Mouse (Mus musculus) layer of hippocampus, adult 2 months (tissue): ENCODE measurements around the gene Sh3rf1. TPM values are rescaled to one million over a fixed set of nuclear protein-coding genes. Genes with fewer than 3 reads are reported as not detected.
"Not testable (repeated sequence)": the region's sequence is repeated elsewhere in the genome, so short reads cannot be mapped to it uniquely, and the experiment has no call there.

Experiments
- DNase-seq, 2 experiments: peaks; one replicate each; pipeline ENCODE4 v3.0.0; 2022; ENCODE audit warnings: low spot score in 2 of 2
- H3K27ac ChIP-seq: fragments of 200-600 bp; 2 replicates; pipeline ENCODE4 v1.8.1; 2022
- H3K4me3 ChIP-seq: fragments of 200-600 bp; 2 replicates; pipeline ENCODE4 v1.8.1; 2022; ENCODE audit warnings: mild to moderate bottlenecking
- CTCF ChIP-seq: fragments of 200-600 bp; conservative IDR thresholded peaks from 2 replicates; pipeline ENCODE4 v1.8.1; 2022; ENCODE audit warnings: antibody characterized with exemption, mild to moderate bottlenecking, moderate library complexity
- total RNA-seq, 2 experiments: library from RNA; stranded (reverse); gene quantifications; 2 replicates each; pipeline ENCODE4 v1.2.3; 2021

The Sh3rf1 gene
- total RNA-seq, 2 experiments from 2014 or later: 66.7 to 67.5 TPM

DNA sequence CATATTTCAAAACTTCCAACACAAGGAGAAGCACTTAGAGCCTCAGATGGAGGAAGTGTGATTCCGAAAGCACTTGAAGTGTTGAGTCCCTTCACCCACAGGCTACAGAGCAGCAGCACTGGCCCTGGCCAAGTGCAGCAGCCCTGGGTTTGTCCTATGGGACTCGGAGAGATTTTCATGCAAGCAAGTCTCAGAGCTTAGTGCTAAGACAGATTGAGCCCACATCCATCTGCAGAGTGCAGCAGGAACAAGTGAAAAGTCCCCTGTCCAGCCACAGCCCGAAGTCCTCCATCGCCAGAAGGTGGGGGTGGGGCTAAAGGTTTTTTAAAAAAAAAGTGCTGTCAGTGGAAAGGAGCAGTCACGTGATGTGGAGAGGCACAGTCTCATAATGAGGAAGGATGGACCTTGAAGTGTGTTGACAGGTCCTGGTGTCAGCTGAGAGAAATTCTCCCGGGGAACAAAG, 163.9 kb downstream of the Sh3rf1 start:
- no peak for TF ChIP-seq CTCF
- Histone ChIP-seq H3K27ac (peak overlapping the region; percentile 81; the same call in 1 of the 2 replicates), H3K4me3 (no peak overlapping the region)
- no peak for DNase-seq

DNA sequence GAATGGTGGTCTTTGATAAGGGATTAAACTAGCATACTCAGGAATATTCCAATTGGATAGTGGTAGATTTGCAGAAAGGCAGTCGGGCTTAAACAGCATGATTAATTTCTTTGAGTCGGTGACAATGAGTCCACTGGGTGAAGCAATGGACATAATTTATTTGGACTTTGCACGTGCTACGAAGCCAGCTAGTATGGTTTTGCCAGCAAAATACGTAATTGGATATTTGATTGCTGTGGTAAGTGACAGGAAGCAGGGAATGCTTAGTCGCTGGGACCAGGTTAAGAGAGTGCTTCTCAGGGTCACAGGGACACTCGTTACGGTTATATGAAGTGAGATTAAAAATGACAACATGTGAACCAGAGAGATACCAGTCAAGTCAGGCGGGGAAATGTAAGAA, 164.7 kb downstream of the Sh3rf1 start:
- Histone ChIP-seq H3K27ac (no peak overlapping the region), H3K4me3 (no peak overlapping the region)
- TF ChIP-seq CTCF: no peak
- DNase-seq: no peak

GRCm38 (mm10) chr8:61390307-61391057, 166.8 kb downstream of the Sh3rf1 start:
- no peak for TF ChIP-seq CTCF
- no peak overlapping the region for H3K27ac ChIP-seq

DNA sequence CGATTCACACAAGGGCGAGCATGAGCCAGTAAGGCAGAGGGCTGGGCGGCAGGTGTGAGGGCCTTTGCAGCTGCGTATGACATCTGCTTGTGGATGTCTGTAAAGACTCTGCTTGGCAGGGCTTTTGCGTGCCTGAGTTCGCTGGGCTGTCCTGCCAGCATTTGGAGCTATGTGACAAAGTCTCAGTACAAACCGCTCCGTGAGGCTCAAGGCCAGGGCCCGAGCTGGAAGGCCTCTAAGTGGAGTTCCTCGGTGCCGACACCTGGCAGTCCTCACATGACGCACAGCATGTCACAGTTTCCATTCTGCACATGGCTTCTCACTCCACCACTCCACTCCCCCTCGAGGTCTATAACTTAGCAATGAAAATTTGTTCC, 167.4 kb downstream of the Sh3rf1 start:
- no peak overlapping the region for H3K4me3 ChIP-seq
- TF ChIP-seq CTCF: no peak
- no peak for DNase-seq
- no peak overlapping the region for H3K27ac ChIP-seq

More at GRCm38 (mm10) chr8:61390307-61391057, 166.8 kb downstream of the Sh3rf1 start:
- DNase-seq: no peak
- H3K4me3 ChIP-seq: no peak overlapping the region

DNA sequence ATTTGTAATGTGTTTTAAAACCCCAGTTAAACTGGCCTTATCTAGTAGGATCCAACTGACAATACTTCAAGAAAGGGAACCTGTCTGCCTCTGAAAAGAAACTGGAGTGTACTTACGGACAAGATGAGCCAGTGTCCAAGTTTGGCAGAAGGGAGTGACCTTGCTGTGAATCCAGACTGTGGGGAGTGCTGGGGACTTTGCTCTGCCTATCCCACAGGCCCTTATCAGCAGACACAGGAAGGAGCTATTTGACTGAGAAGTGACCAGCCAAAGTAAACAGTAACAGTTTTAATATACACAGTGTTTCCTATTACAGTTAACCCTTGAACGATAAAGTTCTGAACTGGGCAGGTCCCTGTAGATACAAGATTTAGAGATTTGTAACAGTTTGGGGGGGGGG, 173.5 kb downstream of the Sh3rf1 start:
- no peak for TF ChIP-seq CTCF
- no peak for DNase-seq
- Histone ChIP-seq H3K4me3 (no peak overlapping the region), H3K27ac (no peak overlapping the region)

DNA sequence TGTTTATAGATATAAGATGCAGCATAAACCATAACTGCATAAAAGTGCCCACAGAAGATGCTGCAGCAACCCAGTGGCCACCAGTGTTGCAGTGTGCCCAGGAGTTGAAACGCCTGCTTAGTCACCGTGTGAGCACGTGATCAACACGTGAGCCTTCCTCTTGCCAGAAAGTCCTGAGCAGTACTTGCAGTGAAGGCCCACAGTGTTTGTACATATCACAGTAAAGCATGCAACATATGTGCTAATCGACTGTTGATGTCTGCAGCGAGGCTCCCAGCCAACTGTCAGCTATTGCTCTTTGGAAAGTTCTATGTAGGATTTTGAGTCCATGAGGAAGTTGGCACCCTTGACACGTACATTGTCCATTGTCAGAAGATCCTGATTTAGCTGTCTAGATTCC, 174.1 kb downstream of the Sh3rf1 start:
- Histone ChIP-seq H3K27ac (no peak overlapping the region), H3K4me3 (no peak overlapping the region)
- no peak for TF ChIP-seq CTCF
- no peak for DNase-seq

DNA sequence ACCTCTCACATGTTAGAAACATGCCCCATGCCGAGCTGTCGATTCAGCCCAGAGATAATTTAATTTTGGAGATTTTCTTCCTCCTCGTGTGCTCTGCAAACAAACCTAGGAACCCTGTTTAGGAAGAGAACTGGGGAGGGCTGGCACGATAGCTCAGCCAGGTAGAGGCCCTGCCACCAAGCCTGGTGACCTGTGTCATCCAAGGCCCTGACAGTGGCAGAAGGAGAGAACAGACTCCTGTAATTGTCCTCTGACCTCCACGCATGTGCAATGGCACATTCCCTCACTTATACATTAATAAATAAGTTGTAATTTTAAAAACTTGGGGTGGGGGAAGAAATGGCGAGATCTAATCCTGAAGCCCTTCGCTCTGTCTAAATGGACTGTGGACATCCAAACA, 179.2 kb downstream of the Sh3rf1 start:
- H3K27ac ChIP-seq: no peak overlapping the region
- no peak for TF ChIP-seq CTCF
- DNase-seq: no peak
- H3K4me3 ChIP-seq: no peak overlapping the region

DNA sequence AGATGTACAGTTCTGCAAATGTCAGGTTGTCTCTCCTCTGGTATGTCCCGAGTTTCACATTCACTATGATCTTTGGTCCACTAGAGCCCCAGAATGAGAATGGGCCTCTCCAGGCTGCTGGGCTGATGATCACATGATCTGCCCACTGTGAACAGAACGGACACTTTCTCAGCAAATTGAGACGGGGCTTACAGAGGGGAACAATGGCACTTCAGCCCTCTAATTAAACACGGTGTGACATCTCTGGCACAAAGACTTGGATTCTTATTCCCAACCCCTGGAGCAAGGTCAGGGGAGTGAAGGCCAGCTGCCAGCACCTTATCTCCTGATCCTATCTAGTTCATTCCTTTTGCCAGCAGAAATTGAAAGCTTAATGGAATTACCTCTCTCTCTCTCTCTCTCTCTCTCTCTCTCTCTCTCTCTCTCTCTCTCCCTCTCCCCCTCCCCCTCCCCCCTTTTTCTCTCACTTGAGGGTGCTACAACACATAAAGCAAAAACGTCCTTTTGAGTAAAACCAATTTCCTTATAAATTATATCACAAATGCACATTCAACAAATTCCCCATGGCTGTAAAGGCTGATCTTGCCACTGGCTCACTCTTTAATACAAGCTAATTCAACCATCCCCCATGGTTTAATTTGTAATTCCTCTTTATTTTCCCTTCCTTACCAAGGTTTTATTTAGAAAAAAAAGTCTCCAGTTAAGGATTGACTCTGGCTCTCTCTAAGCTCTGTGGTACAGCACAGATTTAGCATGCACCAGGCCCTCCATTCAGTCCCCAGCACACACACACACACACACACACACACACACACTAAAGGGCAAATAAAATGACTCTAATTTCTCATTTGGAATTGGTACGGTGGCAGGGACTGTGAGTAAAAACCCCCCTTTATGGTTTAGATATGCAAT, 179.8 kb downstream of the Sh3rf1 start:
- H3K27ac ChIP-seq: no peak overlapping the region
- H3K4me3 ChIP-seq: no peak overlapping the region
- DNase-seq: no peak
- TF ChIP-seq CTCF: no peak

DNA sequence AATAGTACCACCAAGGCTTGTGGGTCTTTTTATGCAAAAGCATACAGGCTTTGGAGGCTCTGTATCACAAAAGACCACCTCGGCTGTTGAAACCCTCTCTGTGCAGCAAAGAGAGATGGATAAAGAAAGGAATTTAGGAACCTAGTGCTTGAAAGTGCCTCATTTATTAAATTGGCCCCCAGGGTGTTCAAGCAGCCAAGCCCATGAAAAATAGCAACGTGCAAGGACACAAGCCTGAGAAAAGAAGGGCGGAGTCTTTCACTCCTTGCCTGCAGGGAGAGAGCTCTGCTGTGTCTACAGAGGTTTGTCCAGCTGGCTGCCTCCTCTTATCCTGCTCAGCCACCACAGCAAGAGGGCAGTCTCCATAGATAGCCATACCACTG, 180.5 kb downstream of the Sh3rf1 start:
- no peak for TF ChIP-seq CTCF
- DNase-seq: no peak
- no peak overlapping the region for H3K27ac ChIP-seq
- no peak overlapping the region for H3K4me3 ChIP-seq

GRCm38 (mm10) chr8:61409081-61409480, 185.4 kb downstream of the Sh3rf1 start:
- TF ChIP-seq CTCF: no peak
- no peak for DNase-seq
- no peak overlapping the region for H3K27ac ChIP-seq
- H3K4me3 ChIP-seq: no peak overlapping the region

- not testable (repeated sequence) for H3K27ac ChIP-seq, DNase-seq, H3K4me3 ChIP-seq
These were observed 186.0 kb downstream of the Sh3rf1 start for GRCm38 (mm10) chr8:61409712-61410111.

DNA sequence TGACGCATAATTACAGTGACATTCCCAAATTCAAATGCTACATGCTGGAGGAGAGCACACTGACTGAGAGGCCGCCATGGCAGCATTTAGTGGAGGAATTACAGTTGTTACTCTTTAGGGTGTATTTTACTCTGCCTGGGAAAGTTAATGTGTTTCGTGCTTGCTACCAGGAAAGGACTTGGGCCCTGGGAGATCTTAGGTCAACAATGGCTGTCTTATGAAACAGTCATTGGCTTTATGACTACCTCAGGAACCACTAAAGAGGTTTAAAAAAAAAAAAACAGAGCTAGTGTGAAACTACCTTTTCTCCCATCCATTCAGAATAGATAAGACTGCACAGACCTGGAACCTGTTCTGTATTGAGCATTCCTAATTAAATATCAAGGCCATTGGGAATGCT, 195.8 kb downstream of the Sh3rf1 start:
- DNase-seq: no peak
- TF ChIP-seq CTCF: no peak
- H3K4me3 ChIP-seq: no peak overlapping the region

GRCm38 (mm10) chr8:61420166-61420565, 196.5 kb downstream of the Sh3rf1 start:
- DNase-seq: no peak
- Histone ChIP-seq H3K4me3 (no peak overlapping the region), H3K27ac (peak overlapping the region; percentile 71)
- TF ChIP-seq CTCF: no peak

More for the DNA sequence above, 195.8 kb downstream of the Sh3rf1 start:
- peak overlapping the region; percentile 1; the same call in 1 of the 2 replicates for H3K27ac ChIP-seq
